Mouse (Mus musculus): ENCODE measurements around the gene Palld. TPM values are rescaled to one million over a fixed set of nuclear protein-coding genes. Genes with fewer than 3 reads are reported as not detected.

Gene Palld
- total RNA-seq, 2 experiments from 2014 or later = 66.8 to 71.5 TPM

DNA sequence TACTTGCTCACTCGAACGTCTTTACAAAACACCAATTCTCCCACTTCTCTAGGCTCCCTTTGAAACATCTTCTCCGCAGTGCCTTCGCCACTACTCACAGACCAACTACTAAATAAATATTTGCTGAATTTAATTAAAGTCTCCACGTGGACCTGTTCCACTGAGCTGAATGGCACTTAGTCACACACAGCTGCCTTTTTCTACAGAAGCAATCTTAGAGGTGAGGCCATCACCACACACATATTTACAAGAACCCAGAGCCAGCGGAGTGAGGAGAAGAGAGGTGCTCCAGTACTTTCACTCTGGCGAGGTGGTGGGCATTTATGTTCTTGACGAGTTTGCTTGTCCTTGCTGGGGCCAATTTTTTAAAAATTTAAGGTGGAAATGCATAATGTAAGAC, 346.3 kb downstream of the Palld start:
- Histone ChIP-seq H3K27ac (no peak overlapping the region; the same call in 1 of the 2 replicates), H3K4me3 (no peak overlapping the region)
- no peak for DNase-seq
- TF ChIP-seq CTCF (IDR thresholded peaks at IDR 0.05) = no peak
- intact Hi-C loops (cut with DNase I) = no loop called here

GRCm38 (mm10) chr8:61555343-61555742, 347.1 kb downstream of the Palld start:
- Histone ChIP-seq H3K27ac (peak overlapping the region; percentile 46), H3K4me3 (no peak overlapping the region)
- DNase-seq = no peak
- TF ChIP-seq CTCF (IDR thresholded peaks at IDR 0.05) = no peak
- intact Hi-C loops (cut with DNase I) = no loop called here

GRCm38 (mm10) chr8:61552755-61553402, 349.6 kb downstream of the Palld start:
- intact Hi-C loops (cut with DNase I) = no loop called here
- Histone ChIP-seq H3K4me3 (no peak overlapping the region), H3K27ac (peak overlapping the region; percentile 50)
- DNase-seq = no peak
- no peak for TF ChIP-seq CTCF (IDR thresholded peaks at IDR 0.05)

DNA sequence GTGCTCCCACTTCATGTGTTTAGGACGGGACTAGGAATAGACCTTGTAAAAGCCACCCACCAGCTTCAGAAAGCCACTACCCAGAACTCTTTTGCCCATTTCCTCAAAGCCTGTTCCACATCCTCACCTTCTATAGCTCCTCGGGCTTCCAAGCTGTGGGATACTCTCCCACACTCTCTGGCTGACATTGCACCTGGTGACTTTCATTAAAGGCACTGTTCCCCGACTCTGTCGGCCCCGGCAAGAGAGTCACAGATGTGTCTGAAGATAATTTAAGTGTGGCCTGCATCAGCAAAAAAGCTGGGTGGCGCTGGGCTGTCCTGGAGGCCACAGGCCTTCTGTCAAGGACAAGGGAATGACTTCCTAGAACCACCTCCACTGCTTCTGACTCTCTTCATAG, 350.3 kb downstream of the Palld start:
- TF ChIP-seq CTCF (IDR thresholded peaks at IDR 0.05) = no peak
- DNase-seq = no peak
- intact Hi-C loops (cut with DNase I) = no loop called here
- H3K4me3 ChIP-seq = no peak overlapping the region
- peak overlapping the region; percentile 50 for H3K27ac ChIP-seq

DNA sequence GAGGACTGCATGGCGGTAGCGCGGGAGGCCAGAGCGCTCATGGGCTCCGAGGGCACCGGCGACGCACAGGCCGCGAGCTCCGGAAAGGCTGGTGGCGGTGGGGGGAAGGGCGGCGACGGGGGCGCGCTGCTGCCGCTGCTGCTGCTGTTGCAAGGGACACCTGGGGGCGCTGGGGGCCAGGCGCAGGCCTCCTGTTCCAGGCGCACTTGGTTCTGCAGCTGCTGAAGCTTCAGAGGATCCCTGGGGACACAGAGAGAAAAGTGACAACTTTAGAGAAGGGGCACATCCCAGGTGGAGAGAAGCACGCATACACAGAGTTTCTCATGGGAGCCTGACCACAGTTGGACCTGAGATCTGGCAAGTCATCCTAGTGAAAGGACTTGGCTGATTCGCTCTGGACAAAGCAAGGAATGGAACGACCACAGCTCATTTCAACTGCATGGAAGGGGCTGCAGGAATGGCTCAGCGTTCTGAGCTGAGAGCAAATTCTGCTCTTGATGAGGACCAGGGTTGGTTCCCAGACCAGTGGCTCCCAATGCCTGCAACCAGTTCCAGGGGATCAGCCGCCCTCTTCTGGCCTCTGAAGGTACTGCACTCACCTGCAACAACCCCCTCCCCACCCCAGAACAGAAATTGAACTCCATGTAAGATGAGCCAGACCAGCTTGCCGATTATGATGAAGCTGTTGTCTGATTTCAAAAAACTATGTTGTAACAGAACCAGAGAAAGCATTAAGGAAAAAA, 352.3 kb downstream of the Palld start:
- no peak for DNase-seq
- intact Hi-C loops (cut with DNase I) = no loop called here
- no peak overlapping the region for H3K4me3 ChIP-seq
- TF ChIP-seq CTCF (IDR thresholded peaks at IDR 0.05) = peak; percentile 50
- H3K27ac ChIP-seq = no peak overlapping the region

GRCm38 (mm10) chr8:61549585-61549984, 352.9 kb downstream of the Palld start:
- intact Hi-C loops (cut with DNase I) = no loop called here
- DNase-seq = no peak
- H3K27ac ChIP-seq = no peak overlapping the region
- TF ChIP-seq CTCF (IDR thresholded peaks at IDR 0.05) = no peak
- H3K4me3 ChIP-seq = no peak overlapping the region

GRCm38 (mm10) chr8:61539828-61540500, 362.5 kb downstream of the Palld start:
- no peak; the same call in none of the 2 replicates for TF ChIP-seq CTCF (IDR thresholded peaks at IDR 0.05)
- DNase-seq = peak; percentile 87
- intact Hi-C loops (cut with DNase I) = loop anchor here (1.0 to 2.0 kb wide), 2 partner anchors 147 to 337 kb away; no protein-coding TSS in a partner anchor
- H3K4me3 ChIP-seq = no peak overlapping the region
- peak overlapping the region; percentile 51; the same call in 1 of the 2 replicates for H3K27ac ChIP-seq

GRCm38 (mm10) chr8:61537471-61537870, 365.0 kb downstream of the Palld start:
- intact Hi-C loops (cut with DNase I) = no loop called here
- DNase-seq = no peak
- H3K4me3 ChIP-seq = no peak overlapping the region
- TF ChIP-seq CTCF (IDR thresholded peaks at IDR 0.05) = no peak
- no peak overlapping the region for H3K27ac ChIP-seq

DNA sequence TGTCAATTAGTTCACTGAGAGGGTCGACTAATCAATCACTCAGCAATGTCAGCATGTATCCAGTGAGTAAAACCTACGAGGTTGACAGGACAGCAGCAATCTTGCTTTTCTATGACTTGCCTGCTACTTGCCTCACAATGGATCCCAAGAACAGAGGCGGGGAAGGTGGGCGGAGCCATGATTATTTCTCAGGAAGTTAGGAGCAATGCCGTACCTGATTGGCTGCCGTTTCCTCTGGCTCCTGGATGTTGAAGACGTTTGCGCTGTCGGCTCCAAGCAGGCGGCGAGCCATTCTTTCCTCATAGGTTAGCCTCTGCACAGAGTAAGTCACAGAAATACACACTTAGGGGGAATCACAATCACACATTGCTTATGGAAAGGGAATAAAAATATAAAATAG, 367.0 kb downstream of the Palld start:
- no peak overlapping the region for H3K27ac ChIP-seq
- no peak for TF ChIP-seq CTCF (IDR thresholded peaks at IDR 0.05)
- intact Hi-C loops (cut with DNase I) = no loop called here
- no peak overlapping the region for H3K4me3 ChIP-seq
- no peak for DNase-seq

DNA sequence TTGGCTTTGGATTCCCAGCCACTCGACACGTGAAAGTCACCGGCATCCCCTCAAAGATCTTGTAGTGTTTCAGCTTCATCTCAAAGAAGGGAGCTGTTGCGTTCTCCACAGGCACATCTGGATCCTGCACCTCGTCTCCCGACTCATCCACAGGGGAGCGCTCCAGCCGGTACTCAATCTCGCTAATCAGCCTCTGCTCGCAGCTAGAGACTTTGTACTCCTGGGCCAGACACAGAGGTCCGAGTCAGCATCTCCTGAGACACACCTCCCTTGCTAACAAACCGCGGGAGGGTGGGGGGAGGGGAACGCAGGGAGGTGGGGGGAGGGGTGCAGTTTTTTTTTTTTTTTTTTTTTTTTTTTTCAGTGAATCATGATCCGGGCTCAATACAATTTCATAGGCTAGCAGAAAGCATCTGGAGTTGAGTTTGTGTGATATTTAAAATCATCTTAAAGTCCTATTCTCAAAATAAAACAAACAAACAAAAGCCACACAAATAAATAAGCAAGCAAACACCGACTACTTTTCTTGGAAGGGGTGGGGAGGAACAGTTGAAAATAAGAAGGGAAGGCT, 369.0 kb downstream of the Palld start:
- no peak for TF ChIP-seq CTCF (IDR thresholded peaks at IDR 0.05)
- DNase-seq = no peak
- Histone ChIP-seq H3K27ac (no peak overlapping the region), H3K4me3 (no peak overlapping the region)
- intact Hi-C loops (cut with DNase I) = no loop called here

DNA sequence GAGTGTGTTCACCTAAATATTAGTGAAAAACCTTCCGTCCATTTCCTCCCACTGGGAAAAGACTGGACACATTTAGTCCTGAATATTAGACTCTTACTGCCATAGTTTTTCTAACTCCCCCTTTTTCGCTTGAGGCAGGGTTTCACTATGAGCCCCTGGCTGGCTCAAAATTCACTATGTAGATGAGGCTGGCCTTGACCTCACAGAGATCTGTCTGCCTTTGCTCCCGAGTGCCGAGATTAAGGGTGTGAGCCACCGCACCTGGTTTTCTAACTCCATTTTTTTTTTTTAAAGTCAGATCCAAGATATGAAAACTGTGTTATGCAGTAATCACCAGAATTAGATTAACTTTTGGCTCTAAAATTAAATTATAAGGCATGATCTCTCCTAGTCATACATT, 369.7 kb downstream of the Palld start:
- no peak overlapping the region for H3K4me3 ChIP-seq
- DNase-seq = no peak
- intact Hi-C loops (cut with DNase I) = no loop called here
- H3K27ac ChIP-seq = no peak overlapping the region
- TF ChIP-seq CTCF (IDR thresholded peaks at IDR 0.05) = no peak

- intact Hi-C loops (cut with DNase I) = no loop called here
- DNase-seq = no peak
- Histone ChIP-seq H3K4me3 (no peak overlapping the region), H3K27ac (no peak overlapping the region)
- TF ChIP-seq CTCF (IDR thresholded peaks at IDR 0.05) = peak; percentile 55
Measured at GRCm38 (mm10) chr8:61531944-61532795, 370.3 kb downstream of the Palld start.

Measured in gastrocnemius, adult 2 months (tissue).